Mouse (Mus musculus): ENCODE data around the gene Fcgr1. TPM values are rescaled to one million over a fixed set of nuclear protein-coding genes. Genes with fewer than 3 reads are reported as not detected.

Gene Fcgr1
- polyA plus RNA-seq, 1 experiment from 2014 or later: 3.3 TPM

- H3K27me3 ChIP-seq (ENCODE audit: insufficient read depth, low read length): no peaks in the 10 kb centered on the region
- no peaks in the 10 kb centered on the region for H3K9me3 ChIP-seq (ENCODE audit: low read depth, low read length)
- H3K4me1 ChIP-seq (ENCODE audit: insufficient read depth): 0 out of 2 replicates have a peak, but pooled peaks cover 2% of the 10 kb centered on the region
- H3K9ac ChIP-seq: peak overlapping the region; percentile 71
- no peak for ATAC-seq (ENCODE audit: insufficient read depth)
- H3K27ac ChIP-seq (ENCODE audit: low read depth): peak overlapping the region; percentile 88
- TF ChIP-seq CTCF (IDR thresholded peaks at IDR 0.05; ENCODE audit: low read depth): no peak
- peak overlapping the region; percentile 89 for H3K4me2 ChIP-seq
- under 1% methylated on average over 12 of the region's 12 CpGs for WGBS
- no peaks in the 10 kb centered on the region for H3K36me3 ChIP-seq (ENCODE audit: insufficient read depth)
- H3K4me3 ChIP-seq (ENCODE audit: low read depth, low read length): peak overlapping the region; percentile 45
- DNase-seq: peak; percentile 66
Observed at GRCm38 (mm10) chr3:96237904-96238511, 55.8 kb downstream of the Fcgr1 start.

GRCm38 (mm10) chr3:96237335-96237903 is 56.4 kb downstream of the Fcgr1 start:
- Histone ChIP-seq H3K9me3 (ENCODE audit: low read depth, low read length) (no peaks in the 10 kb centered on the region), H3K9ac (peak overlapping the region; percentile 71), H3K4me3 (ENCODE audit: low read depth, low read length) (peak overlapping the region; percentile 45), H3K27me3 (ENCODE audit: insufficient read depth, low read length) (no peaks in the 10 kb centered on the region), H3K4me2 (peak overlapping the region; percentile 89), H3K27ac (ENCODE audit: low read depth) (peak overlapping the region; percentile 88), H3K4me1 (ENCODE audit: insufficient read depth) (0 out of 2 replicates have a peak, but pooled peaks cover 2% of the 10 kb centered on the region), H3K36me3 (ENCODE audit: insufficient read depth) (no peaks in the 10 kb centered on the region)
- no peak for TF ChIP-seq CTCF (IDR thresholded peaks at IDR 0.05; ENCODE audit: low read depth)
- WGBS: 14% methylated on average over 7 of the region's 7 CpGs
- ATAC-seq (ENCODE audit: insufficient read depth) (no peak), DNase-seq (peak; percentile 60)

DNA sequence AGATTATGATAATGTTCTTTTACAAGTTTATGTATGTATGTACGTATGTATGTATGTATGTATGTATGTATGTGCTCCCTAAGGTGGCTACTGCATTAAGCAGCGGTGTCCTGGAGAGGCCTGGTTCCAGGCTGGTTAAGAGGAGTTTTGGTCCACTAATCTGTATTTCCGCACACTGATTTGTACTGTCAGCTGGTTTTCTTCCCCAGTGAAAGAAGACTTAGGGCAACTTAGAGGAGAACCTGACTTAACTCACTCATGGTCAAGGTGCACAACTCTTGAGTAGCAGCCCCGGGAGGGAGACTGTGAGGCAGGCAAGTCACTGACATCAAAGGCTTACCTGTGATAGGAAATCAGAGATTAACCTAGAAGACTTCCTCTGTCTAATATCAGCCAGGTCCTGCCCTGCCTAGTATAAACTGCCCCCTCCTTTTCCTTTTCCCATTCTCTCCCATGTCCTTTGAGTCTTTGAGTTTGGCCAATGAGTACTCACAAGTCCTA is 56.9 kb downstream of the Fcgr1 start:
- H3K36me3 ChIP-seq (ENCODE audit: insufficient read depth): no peaks in the 10 kb centered on the region
- H3K4me1 ChIP-seq (ENCODE audit: insufficient read depth): 0 out of 2 replicates have a peak, but pooled peaks cover 2% of the 10 kb centered on the region
- peak overlapping the region; percentile 89 for H3K4me2 ChIP-seq
- peak overlapping the region; percentile 88 for H3K27ac ChIP-seq (ENCODE audit: low read depth)
- WGBS: 72% methylated on average over 4 of the region's 4 CpGs
- DNase-seq (peak; percentile 30), ATAC-seq (ENCODE audit: insufficient read depth) (no peak)
- no peaks in the 10 kb centered on the region for H3K9me3 ChIP-seq (ENCODE audit: low read depth, low read length)
- peak overlapping the region; percentile 45 for H3K4me3 ChIP-seq (ENCODE audit: low read depth, low read length)
- TF ChIP-seq CTCF (IDR thresholded peaks at IDR 0.05; ENCODE audit: low read depth): no peak
- peak overlapping the region; percentile 71 for H3K9ac ChIP-seq
- no peaks in the 10 kb centered on the region for H3K27me3 ChIP-seq (ENCODE audit: insufficient read depth, low read length)

- no peaks in the 10 kb centered on the region for H3K9me3 ChIP-seq (ENCODE audit: low read depth, low read length)
- 0 out of 2 replicates have a peak, but pooled peaks cover 2% of the 10 kb centered on the region for H3K4me1 ChIP-seq (ENCODE audit: insufficient read depth)
- ATAC-seq (ENCODE audit: insufficient read depth) (no peak), DNase-seq (no peak)
- H3K4me3 ChIP-seq (ENCODE audit: low read depth, low read length): no peak overlapping the region
- no peaks in the 10 kb centered on the region for H3K27me3 ChIP-seq (ENCODE audit: insufficient read depth, low read length)
- H3K27ac ChIP-seq (ENCODE audit: low read depth): no peak overlapping the region
- WGBS: 21% methylated on average over 3 of the region's 3 CpGs
- no peak overlapping the region for H3K4me2 ChIP-seq
- TF ChIP-seq CTCF (IDR thresholded peaks at IDR 0.05; ENCODE audit: low read depth): no peak
- no peak overlapping the region for H3K9ac ChIP-seq
- H3K36me3 ChIP-seq (ENCODE audit: insufficient read depth): no peaks in the 10 kb centered on the region
Observed at GRCm38 (mm10) chr3:96235836-96236235, 57.9 kb downstream of the Fcgr1 start.

DNA sequence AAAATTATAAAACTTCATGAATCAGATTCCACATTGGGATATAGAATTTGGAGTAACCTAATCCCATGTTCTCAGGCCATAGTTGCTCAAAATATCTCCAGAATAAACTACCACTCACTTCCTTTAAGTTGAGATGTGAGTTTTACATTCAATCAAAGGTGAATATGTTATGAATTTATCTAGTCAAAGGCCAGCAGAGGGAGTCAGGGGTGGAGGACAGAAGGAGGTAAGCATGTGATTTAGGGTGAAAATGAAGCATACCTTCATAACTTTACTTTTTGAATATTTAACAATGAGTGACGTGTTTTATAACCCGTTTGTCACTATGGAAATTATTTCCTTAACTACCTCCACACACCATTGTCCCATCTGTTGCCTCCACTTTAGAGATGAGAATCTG is 58.9 kb downstream of the Fcgr1 start:
- H3K9ac ChIP-seq: no peak overlapping the region
- WGBS: 94% methylated on average over 2 of the region's 2 CpGs
- no peak for TF ChIP-seq CTCF (IDR thresholded peaks at IDR 0.05; ENCODE audit: low read depth)
- no peak overlapping the region for H3K4me3 ChIP-seq (ENCODE audit: low read depth, low read length)
- H3K36me3 ChIP-seq (ENCODE audit: insufficient read depth): no peaks in the 10 kb centered on the region
- 0 out of 2 replicates have a peak, but pooled peaks cover 2% of the 10 kb centered on the region for H3K4me1 ChIP-seq (ENCODE audit: insufficient read depth)
- H3K27me3 ChIP-seq (ENCODE audit: insufficient read depth, low read length): no peaks in the 10 kb centered on the region
- no peak overlapping the region for H3K27ac ChIP-seq (ENCODE audit: low read depth)
- ATAC-seq (ENCODE audit: insufficient read depth) (no peak), DNase-seq (no peak)
- no peaks in the 10 kb centered on the region for H3K9me3 ChIP-seq (ENCODE audit: low read depth, low read length)
- no peak overlapping the region for H3K4me2 ChIP-seq

Small RNA genes lying within 50 kb of the gene (microRNA-seq; reads per million reads assigned to microRNA genes)
- gene Gm47311 (ENCODE audit: borderline number of aligned reads) (not detected), gene Gm47313 (ENCODE audit: borderline number of aligned reads) (not detected)

Other genes starting within 250 kb of the Fcgr1 start
- 18.6 and 19.7 TPM in 2 replicates for gene Vps45, start 235.5 kb downstream of the Fcgr1 start, polyA plus RNA-seq (2014; fragmentation: Nextera tagmentation; extraction: Ambion mirVana)
- 18.9 and 21.3 TPM in 2 replicates for gene Otud7b, start 189.4 kb downstream of the Fcgr1 start, polyA plus RNA-seq (2014; fragmentation: Nextera tagmentation; extraction: Ambion mirVana)
- 13.0 and 16.6 TPM in 2 replicates for gene Mtmr11, start 132.0 kb downstream of the Fcgr1 start, polyA plus RNA-seq (2014; fragmentation: Nextera tagmentation; extraction: Ambion mirVana)
- 196 and 210 TPM in 2 replicates for gene Sf3b4, start 121.6 kb downstream of the Fcgr1 start, polyA plus RNA-seq (2014; fragmentation: Nextera tagmentation; extraction: Ambion mirVana)
- 3.6 and 5.8 TPM in 2 replicates for gene Sv2a, start 112.8 kb downstream of the Fcgr1 start, polyA plus RNA-seq (2014; fragmentation: Nextera tagmentation; extraction: Ambion mirVana)
- gene Bola1, start 74.3 kb downstream of the Fcgr1 start, polyA plus RNA-seq (2014; fragmentation: Nextera tagmentation; extraction: Ambion mirVana): 57.6 and 68.0 TPM in 2 replicates
- not detected in 2 replicates for gene Hist2h2ab, start 74.1 kb downstream of the Fcgr1 start, polyA plus RNA-seq (2014; fragmentation: Nextera tagmentation; extraction: Ambion mirVana)
- 10.8 and 11.9 TPM in 2 replicates for gene Hist2h2ac, start 73.1 kb downstream of the Fcgr1 start, polyA plus RNA-seq (2014; fragmentation: Nextera tagmentation; extraction: Ambion mirVana)
- gene Hist2h2be, start 72.8 kb downstream of the Fcgr1 start, polyA plus RNA-seq (2014; fragmentation: Nextera tagmentation; extraction: Ambion mirVana): 5.9 and 6.4 TPM in 2 replicates
- gene Hist2h3c2, start 54.8 kb downstream of the Fcgr1 start, polyA plus RNA-seq (2014; fragmentation: Nextera tagmentation; extraction: Ambion mirVana): 11.5 and 14.4 TPM in 2 replicates
- gene Hist2h2aa2, start 53.7 kb downstream of the Fcgr1 start, polyA plus RNA-seq (2014; fragmentation: Nextera tagmentation; extraction: Ambion mirVana): 49.7 and 55.6 TPM in 2 replicates
- gene Hist2h2aa1, start 48.5 kb downstream of the Fcgr1 start, polyA plus RNA-seq (2014; fragmentation: Nextera tagmentation; extraction: Ambion mirVana): 13.0 and 15.7 TPM in 2 replicates
- gene Hist2h3c1, start 47.3 kb downstream of the Fcgr1 start, polyA plus RNA-seq (2014; fragmentation: Nextera tagmentation; extraction: Ambion mirVana): 0.30 and 2.3 TPM in 2 replicates
- 11.3 and 16.6 TPM in 2 replicates for gene Hist2h4, start 30.7 kb downstream of the Fcgr1 start, polyA plus RNA-seq (2014; fragmentation: Nextera tagmentation; extraction: Ambion mirVana)
- gene Hist2h3b, start 25.3 kb downstream of the Fcgr1 start, polyA plus RNA-seq (2014; fragmentation: Nextera tagmentation; extraction: Ambion mirVana): 100 and 111 TPM in 2 replicates
- gene Hist2h2bb, start 24.2 kb downstream of the Fcgr1 start, polyA plus RNA-seq (2014; fragmentation: Nextera tagmentation; extraction: Ambion mirVana): 23.2 and 26.7 TPM in 2 replicates
- gene BC107364, start 158.3 kb upstream of the Fcgr1 start, polyA plus RNA-seq (2014; fragmentation: Nextera tagmentation; extraction: Ambion mirVana): not detected in 2 replicates
- gene Hfe2, start 231.2 kb upstream of the Fcgr1 start, polyA plus RNA-seq (2014; fragmentation: Nextera tagmentation; extraction: Ambion mirVana): 0.20 and 0.35 TPM in 2 replicates

Measured in lung, embryonic 14.5 days (tissue).